Mouse (Mus musculus) ES-E14 (cell line): ENCODE measurements around the gene Prep.

Source experiments
- HCFC1 ChIP-seq: IDR thresholded peaks from 2 replicates; pipeline ENCODE4 v1.6.1; 2012; ENCODE audit warnings: low read length, inconsistent platforms, borderline replicate concordance; ENCODE audit not compliant: insufficient read depth
- MAFK ChIP-seq: IDR thresholded peaks from 2 replicates; pipeline ENCODE4 v1.6.1; 2014; ENCODE audit warnings: mild to moderate bottlenecking, low read depth, low read length, inconsistent platforms; ENCODE audit not compliant: insufficient read depth
- ZC3H11A ChIP-seq: IDR thresholded peaks from 2 replicates; pipeline ENCODE4 v1.6.1; 2012; ENCODE audit warnings: low read depth, mild to moderate bottlenecking, inconsistent platforms, low read length, borderline replicate concordance
- ZNF384 ChIP-seq: IDR thresholded peaks from 2 replicates; pipeline ENCODE4 v1.6.1; 2012; ENCODE audit warnings: low read depth, low read length, inconsistent platforms

GRCm38 (mm10) chr10:45174345-45174744 lies 107.3 kb downstream of the Prep start:
- TF ChIP-seq ZC3H11A = no peak
- no peak for TF ChIP-seq MAFK
- TF ChIP-seq ZNF384 = no peak
- no peak for TF ChIP-seq HCFC1
